Mouse (Mus musculus) intestine, embryonic 14.5 days (tissue): ENCODE measurements around the gene Atp13a2. TPM values are rescaled to one million over a fixed set of nuclear protein-coding genes. Genes with fewer than 3 reads are reported as not detected.

Experiments used
- ATAC-seq: fragments of 200-750 bp; cut with Nextera tagmentation; replicated peaks from 2 replicates; pipeline ENCODE4 v1.8.0; 2017; ENCODE audit warnings: low read depth, moderate number of reproducible peaks, moderate TSS enrichment, moderate library complexity; ENCODE audit not compliant: low FRiP score, low TSS enrichment
- DNase-seq: peaks from one replicate; pipeline ENCODE4 v3.0.0-alpha.2; 2018; ENCODE audit warnings: low spot score
- H3K27ac ChIP-seq: fragments of 300-500 bp; sonication (generic); 2 replicates; pipeline ENCODE4 v1.5.1; 2014; ENCODE audit warnings: low read depth, mild to moderate bottlenecking, control low read depth
- H3K27me3 ChIP-seq: fragments of 300-500 bp; sonication (generic); replicated peaks from 2 replicates; pipeline ENCODE4 v1.6.1; 2014; ENCODE audit warnings: low read length, control low read depth; ENCODE audit not compliant: control insufficient read depth, insufficient read depth
- H3K36me3 ChIP-seq: fragments of 300-500 bp; sonication (generic); 2 replicates; pipeline ENCODE4 v1.6.1; 2014; ENCODE audit warnings: low read length, control low read depth; ENCODE audit not compliant: control insufficient read depth, insufficient read depth
- H3K4me1 ChIP-seq: fragments of 300-500 bp; sonication (generic); replicated peaks from 2 replicates; pipeline ENCODE4 v1.6.1; 2014; ENCODE audit warnings: low read length, control low read depth, mixed read lengths; ENCODE audit not compliant: control insufficient read depth, insufficient read depth
- H3K4me2 ChIP-seq: fragments of 300-500 bp; sonication (generic); 2 replicates; pipeline ENCODE4 v1.6.1; 2014; ENCODE audit warnings: low read length
- H3K4me3 ChIP-seq: fragments of 300-500 bp; sonication (generic); 2 replicates; pipeline ENCODE4 v1.5.1; 2014; ENCODE audit warnings: low read depth, low read length, control low read depth, mixed read lengths
- H3K9ac ChIP-seq: fragments of 300-500 bp; sonication (generic); 2 replicates; pipeline ENCODE4 v1.6.1; 2014; ENCODE audit warnings: mild to moderate bottlenecking, low read length
- H3K9me3 ChIP-seq: fragments of 300-500 bp; sonication (generic); 2 replicates; pipeline ENCODE4 v1.6.1; 2016; ENCODE audit warnings: low read length, control low read depth; ENCODE audit not compliant: control insufficient read depth
- WGBS: fragments of 180-500 bp; shearing (Covaris S2); extraction: QIAGEN DNeasy Blood & Tissue Kit; methylation state at CpG from one replicate; pipeline ENCODE4 v1.1.7; 2014; 5-methylcytosine and 5-hydroxymethylcytosine counted together
- polyA plus RNA-seq: library from polyadenylated mRNA; unstranded; fragments of >200 nt; fragmentation: Nextera tagmentation; extraction: Ambion mirVana; gene quantifications from 2 replicates; pipeline ENCODE4 v1.2.1, GENCODE M21; 2014

Gene Atp13a2
- polyA plus RNA-seq, 1 experiment from 2014 or later, result 40.0 TPM

DNA sequence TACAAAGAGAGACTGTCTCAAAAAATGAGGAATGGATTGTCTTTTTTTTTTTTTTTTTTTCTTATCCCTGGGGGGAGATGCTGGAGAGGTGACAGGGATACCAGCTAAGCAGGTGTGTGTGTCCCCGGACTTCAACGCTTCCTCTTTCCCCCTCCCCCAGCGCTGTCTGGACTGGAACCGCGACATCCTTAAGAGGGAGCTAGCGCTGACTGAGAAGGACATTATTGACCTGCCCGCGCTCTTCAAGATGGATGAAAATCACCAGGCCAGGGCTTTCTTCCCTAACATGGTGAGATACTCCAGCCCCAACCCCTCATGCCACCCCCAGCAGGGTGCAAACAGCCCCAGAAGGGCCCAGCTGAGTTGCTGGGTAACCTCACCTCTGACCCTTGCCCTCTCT is 37.6 kb upstream of the Atp13a2 start:
- Histone ChIP-seq H3K27me3 (no peaks in the 10 kb centered on the region), H3K36me3 (no peaks in the 10 kb centered on the region), H3K4me3 (no peak overlapping the region), H3K9ac (no peak overlapping the region), H3K27ac (no peak overlapping the region), H3K4me2 (no peak overlapping the region), H3K9me3 (no peaks in the 10 kb centered on the region), H3K4me1 (no peaks in the 10 kb centered on the region)
- no peak for ATAC-seq
- no peak for DNase-seq
- 81% methylated on average over 8 of the region's 8 CpGs for WGBS

DNA sequence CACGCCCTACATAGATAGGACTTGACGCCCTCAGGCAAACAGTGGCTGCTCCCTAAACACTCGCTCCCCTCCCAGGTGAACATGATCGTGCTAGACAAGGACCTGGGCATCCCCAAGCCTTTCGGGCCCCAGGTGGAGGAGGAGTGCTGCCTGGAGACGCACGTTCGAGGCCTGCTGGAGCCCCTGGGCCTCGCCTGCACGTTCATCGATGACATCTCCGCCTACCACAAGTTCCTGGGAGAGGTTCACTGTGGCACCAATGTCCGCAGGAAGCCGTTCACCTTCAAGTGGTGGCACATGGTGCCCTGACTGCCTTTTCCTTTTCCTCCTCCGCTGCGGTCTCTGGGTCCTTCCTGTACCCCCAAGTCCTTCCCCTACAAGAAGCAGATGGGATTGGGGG is 37.1 kb upstream of the Atp13a2 start:
- no peak overlapping the region for H3K27ac ChIP-seq
- no peak for DNase-seq
- no peaks in the 10 kb centered on the region for H3K9me3 ChIP-seq
- WGBS, result 84% methylated on average over 16 of the region's 16 CpGs
- no peak overlapping the region for H3K9ac ChIP-seq
- H3K4me3 ChIP-seq, result no peak overlapping the region
- no peaks in the 10 kb centered on the region for H3K36me3 ChIP-seq
- H3K4me1 ChIP-seq, result no peaks in the 10 kb centered on the region
- no peak for ATAC-seq
- no peak overlapping the region for H3K4me2 ChIP-seq
- H3K27me3 ChIP-seq, result no peaks in the 10 kb centered on the region

DNA sequence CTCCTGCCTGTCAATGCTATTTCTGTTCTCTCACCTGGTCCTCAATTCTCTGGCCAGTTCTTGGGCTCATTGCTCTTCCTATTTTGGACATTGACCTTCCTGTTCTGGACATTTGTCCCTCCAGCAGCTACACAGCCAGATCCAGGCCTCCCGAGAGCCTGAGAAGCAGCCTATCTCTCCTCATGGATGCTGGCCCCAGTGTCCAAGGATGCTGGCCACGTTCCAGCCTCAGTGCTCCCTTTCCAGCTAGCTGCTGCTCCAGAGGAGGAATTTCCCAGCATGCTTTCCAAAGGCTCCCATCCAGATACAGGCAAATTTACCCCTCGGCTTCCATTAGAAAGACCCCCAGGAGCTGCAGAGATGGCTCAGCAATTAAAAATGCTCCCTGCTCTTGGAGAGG is 36.1 kb upstream of the Atp13a2 start:
- DNase-seq (no peak), ATAC-seq (no peak)
- H3K4me2 ChIP-seq, result no peak overlapping the region
- H3K9me3 ChIP-seq, result no peaks in the 10 kb centered on the region
- no peaks in the 10 kb centered on the region for H3K4me1 ChIP-seq
- WGBS, result 84% methylated on average over 3 of the region's 3 CpGs
- no peak overlapping the region for H3K9ac ChIP-seq
- H3K36me3 ChIP-seq, result no peaks in the 10 kb centered on the region
- H3K27ac ChIP-seq, result no peak overlapping the region
- H3K4me3 ChIP-seq, result no peak overlapping the region
- H3K27me3 ChIP-seq, result no peaks in the 10 kb centered on the region

DNA sequence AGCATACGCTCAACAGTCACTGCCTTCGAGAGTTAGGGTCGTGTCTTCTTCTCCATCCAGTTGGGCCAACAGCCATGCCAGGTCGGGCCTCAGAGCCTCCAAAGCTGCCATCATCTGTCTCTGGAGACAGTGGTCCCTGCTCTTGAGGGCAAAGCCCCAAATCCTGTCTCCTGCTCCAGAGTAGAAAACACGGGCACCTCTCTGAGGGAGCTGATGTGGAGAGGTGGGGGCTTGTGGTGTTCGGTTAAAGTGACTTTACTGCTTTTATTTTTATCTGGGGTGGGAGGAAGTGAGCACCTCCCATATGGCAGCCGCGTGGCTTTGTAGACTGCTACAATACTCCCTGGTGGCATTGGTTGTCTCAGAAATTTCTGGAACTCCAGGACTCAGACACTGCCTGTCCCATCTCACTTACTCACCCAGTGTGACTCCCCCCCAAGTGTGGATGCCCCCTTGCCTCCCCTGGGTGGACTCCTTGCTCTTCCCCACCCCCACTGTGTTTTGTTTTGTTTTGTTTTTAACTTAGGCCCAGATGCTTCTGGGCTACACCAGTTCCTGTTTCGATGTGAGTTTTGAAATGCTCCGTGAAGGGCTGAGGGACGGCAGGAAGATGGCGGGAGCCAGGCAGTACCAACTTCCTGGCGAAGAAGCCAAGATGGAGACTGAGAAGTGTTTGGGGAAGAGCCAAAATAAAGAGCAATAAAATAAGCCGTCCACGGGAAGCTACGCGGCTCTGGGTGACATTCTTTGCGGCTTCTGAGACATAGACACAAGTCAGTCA is 34.6 kb upstream of the Atp13a2 start:
- ATAC-seq, result no peak
- DNase-seq, result no peak
- WGBS, result 85% methylated on average over 18 of the region's 18 CpGs
- no peak overlapping the region for H3K4me2 ChIP-seq
- no peaks in the 10 kb centered on the region for H3K9me3 ChIP-seq
- H3K4me3 ChIP-seq, result no peak overlapping the region
- H3K27me3 ChIP-seq, result peaks cover 1% of the 10 kb centered on the region; the same call in 1 of the 2 replicates
- H3K4me1 ChIP-seq, result peaks cover under 1% of the 10 kb centered on the region; the same call in 1 of the 2 replicates
- no peak overlapping the region for H3K27ac ChIP-seq
- no peaks in the 10 kb centered on the region for H3K36me3 ChIP-seq
- no peak overlapping the region for H3K9ac ChIP-seq

DNA sequence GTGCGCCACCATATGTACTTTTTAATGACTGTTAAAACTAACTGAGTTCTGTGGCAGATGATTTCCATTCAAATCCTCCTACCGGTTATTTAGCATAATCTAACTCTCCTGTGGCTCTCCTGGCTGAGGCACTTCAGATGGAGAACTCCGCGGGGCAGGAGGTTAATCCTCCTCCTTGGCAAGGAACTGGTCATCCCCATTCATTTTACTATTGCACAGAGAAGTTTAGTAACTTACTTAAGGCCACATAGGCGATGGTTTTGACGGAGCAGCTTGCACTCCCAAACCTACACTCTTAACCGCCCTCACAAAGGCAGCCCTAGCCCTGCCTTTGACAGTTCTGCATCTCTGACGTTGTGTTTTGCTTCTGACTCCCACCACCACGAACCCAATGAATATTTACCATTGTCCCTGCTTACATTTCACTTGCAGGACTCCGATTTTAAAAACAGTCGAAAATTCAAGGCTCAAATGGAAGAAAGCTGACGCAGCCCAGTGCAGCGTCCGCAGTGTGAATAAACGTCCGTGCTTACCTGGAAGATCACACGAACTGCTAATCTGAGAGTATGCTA is 29.5 kb upstream of the Atp13a2 start:
- peaks cover 4% of the 10 kb centered on the region; the same call in 1 of the 2 replicates for H3K27me3 ChIP-seq
- H3K4me3 ChIP-seq, result peak overlapping the region; percentile 38
- 11% methylated on average over 17 of the region's 17 CpGs for WGBS
- H3K9me3 ChIP-seq, result no peaks in the 10 kb centered on the region
- DNase-seq, result no peak
- no peaks in the 10 kb centered on the region for H3K36me3 ChIP-seq
- peak overlapping the region; percentile 78 for H3K4me2 ChIP-seq
- peaks cover 13% of the 10 kb centered on the region for H3K4me1 ChIP-seq
- no peak overlapping the region for H3K27ac ChIP-seq
- H3K9ac ChIP-seq, result peak overlapping the region; percentile 30
- ATAC-seq, result no peak

DNA sequence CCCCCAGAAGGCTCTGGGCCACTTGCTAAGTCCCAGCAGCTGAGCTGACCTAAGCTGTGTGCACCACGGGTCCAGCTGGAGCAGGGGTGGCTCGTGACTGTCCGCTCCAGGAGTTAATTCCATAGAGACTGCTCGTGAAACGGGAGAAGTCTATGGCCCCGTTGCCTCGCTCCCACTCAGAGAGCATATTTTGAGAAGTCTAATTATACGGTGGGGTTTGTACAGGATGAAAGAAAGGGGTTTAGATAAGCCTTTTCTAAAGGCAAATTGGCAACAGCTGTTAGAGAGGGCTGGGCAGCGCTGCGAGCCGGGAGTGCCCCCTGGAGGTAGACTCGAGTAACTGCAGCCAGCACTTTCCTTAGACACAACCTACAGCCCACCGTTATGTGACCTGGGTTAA is 28.9 kb upstream of the Atp13a2 start:
- Histone ChIP-seq H3K4me2 (peak overlapping the region; percentile 78), H3K4me3 (peak overlapping the region; percentile 38), H3K9me3 (no peaks in the 10 kb centered on the region), H3K27ac (no peak overlapping the region), H3K9ac (peak overlapping the region; percentile 30), H3K36me3 (no peaks in the 10 kb centered on the region), H3K4me1 (peaks cover 18% of the 10 kb centered on the region), H3K27me3 (peaks cover 4% of the 10 kb centered on the region; the same call in 1 of the 2 replicates)
- WGBS, result under 1% methylated on average over 13 of the region's 13 CpGs
- ATAC-seq (no peak; the same call in 1 of the 2 replicates), DNase-seq (peak; percentile 87)

DNA sequence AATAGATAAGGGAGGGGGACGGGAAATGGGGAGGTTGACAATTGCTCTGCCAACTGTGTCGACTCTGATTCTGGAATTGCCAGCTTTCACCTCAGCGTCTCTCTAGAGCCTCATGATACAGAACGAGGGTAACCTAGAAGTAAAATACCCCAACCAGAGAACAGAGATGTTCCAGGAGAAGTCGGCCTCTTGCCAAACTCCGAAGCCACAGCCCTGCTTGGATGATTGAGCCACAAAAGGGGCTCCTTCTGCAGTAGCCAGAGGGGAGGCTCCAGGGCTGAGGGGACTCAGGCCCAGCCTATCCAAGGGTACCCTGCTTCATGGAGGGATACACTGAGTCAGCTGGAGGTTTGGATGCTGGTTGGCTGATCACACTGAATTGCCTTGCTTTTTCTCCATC is 28.4 kb upstream of the Atp13a2 start:
- WGBS, result 62% methylated on average over 6 of the region's 6 CpGs
- ATAC-seq, result no peak

DNA sequence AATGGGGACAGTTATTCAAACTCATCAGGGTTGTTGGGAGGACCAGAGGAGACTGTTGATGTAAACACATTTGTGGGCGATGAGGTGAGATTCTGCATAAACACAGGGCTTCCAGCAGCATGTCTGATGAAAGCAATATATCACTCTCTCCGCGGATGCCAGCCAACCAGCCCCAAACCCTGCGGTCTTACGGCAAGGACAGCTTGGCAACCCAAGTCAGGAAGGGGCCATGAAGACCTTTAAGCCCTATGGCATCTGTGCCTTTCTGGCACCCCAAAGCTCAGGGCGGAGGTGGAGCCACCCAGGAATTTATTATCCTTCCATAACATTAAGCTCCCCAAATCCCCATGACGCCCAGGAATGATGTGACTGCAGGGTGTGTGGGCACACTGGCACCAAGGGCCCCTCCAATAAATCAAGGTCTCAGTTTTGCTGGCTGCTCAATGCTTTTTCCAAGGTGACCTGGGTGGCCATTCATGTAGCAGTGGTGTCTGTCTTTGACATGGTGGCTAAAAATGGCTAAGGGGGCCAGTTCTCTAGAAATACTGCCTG is 27.5 kb upstream of the Atp13a2 start:
- Histone ChIP-seq H3K4me1 (peaks cover 22% of the 10 kb centered on the region), H3K36me3 (0 out of 2 replicates have a peak, but pooled peaks cover 3% of the 10 kb centered on the region), H3K9ac (no peak overlapping the region), H3K27me3 (peaks cover 4% of the 10 kb centered on the region; the same call in 1 of the 2 replicates), H3K4me2 (no peak overlapping the region), H3K9me3 (no peaks in the 10 kb centered on the region), H3K27ac (no peak overlapping the region), H3K4me3 (no peak overlapping the region)
- DNase-seq, result no peak
- no peak for ATAC-seq
- 71% methylated on average over 7 of the region's 7 CpGs for WGBS

More for the DNA sequence above, 28.4 kb upstream of the Atp13a2 start:
- no peak for DNase-seq
- H3K36me3 ChIP-seq, result no peaks in the 10 kb centered on the region
- H3K27me3 ChIP-seq, result peaks cover 4% of the 10 kb centered on the region; the same call in 1 of the 2 replicates
- H3K9me3 ChIP-seq, result no peaks in the 10 kb centered on the region
- no peak overlapping the region for H3K4me3 ChIP-seq
- H3K9ac ChIP-seq, result no peak overlapping the region
- H3K4me1 ChIP-seq, result peaks cover 22% of the 10 kb centered on the region
- no peak overlapping the region for H3K27ac ChIP-seq
- no peak overlapping the region for H3K4me2 ChIP-seq
